Mouse (Mus musculus): ENCODE results near the gene Zfp28.
"Not testable (repeated sequence)": the region's sequence is repeated elsewhere in the genome, so short reads cannot be mapped to it uniquely, and the experiment has no call there.

Gene Zfp28

DNA sequence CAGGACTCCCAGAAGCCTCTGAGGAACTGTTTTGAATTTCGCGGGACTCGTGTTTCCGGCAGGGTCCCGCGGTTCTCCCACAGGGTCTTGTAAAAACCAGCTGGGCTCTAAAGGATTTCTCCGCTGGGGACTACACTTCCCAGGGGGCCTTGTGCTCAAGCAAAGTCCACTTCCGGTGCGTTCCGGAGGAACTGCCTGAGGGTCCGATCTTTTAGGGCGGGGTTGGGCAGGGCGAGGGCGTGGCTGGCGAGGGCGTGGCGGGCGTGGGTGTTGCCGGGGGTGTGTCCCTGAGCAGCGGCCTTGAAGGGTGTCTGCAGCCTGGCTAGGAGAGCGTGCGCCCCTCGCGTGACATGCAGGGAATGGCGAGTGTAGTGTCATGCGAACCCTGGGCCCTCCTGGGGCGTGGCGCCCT lies at the start of gene Zfp28:
TSS of gene Zfp28 (plus strand) at position 252 of the 412 bp plus-strand sequence.
- DNase-seq, result peak; percentile 93

DNA sequence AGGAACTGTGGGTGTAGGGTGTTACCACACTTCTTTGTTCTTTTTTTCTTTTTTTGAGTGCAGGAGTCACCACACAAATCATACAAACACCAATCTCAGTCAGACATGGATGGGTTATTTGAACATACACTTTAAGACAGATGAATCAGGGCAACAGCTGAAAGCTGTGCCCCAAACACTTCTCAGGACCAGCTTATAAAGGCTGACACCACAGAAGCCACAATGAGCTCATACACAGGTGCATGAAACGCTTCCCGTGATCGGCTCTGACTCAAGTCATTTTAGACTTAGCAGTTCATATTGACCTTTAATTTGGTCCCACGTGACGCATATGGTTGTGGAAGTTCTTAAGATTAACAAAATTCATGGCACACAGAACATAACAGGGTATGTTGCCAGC lies 43.2 kb upstream of the Zfp28 start:
- no peak for DNase-seq

DNA sequence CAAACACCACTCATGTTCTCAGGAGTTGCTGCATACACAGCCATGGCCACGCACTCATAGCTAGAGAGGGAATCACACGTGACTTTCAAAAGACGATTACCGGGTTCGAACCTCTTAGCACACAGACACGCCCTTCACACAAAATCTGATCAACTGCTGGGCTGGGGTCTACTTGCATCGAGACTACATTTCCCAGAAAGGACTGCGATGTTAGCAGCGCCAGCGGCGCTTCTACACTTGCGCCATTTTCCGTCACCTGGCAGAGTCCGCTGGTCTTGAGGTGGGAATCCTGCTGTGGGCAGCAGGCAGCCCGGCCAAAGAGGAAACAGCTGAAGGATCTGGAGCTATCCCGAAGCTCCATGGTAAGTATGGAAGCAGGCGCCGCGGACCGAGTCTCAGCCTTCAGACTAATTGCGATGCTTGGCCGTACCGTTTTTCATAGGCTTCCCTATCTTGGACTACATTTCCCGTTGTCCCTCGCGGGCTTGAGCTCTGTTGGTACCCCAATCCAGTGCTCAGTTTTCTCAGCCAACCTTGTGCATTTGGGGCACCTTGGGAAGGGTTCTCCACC lies 39.5 kb upstream of the Zfp28 start, which contains the start of gene Gm3854:
TSS of gene Gm3854 (plus strand) at position 259 of the 571 bp plus-strand sequence.
- DNase-seq, result peak; percentile 83

DNA sequence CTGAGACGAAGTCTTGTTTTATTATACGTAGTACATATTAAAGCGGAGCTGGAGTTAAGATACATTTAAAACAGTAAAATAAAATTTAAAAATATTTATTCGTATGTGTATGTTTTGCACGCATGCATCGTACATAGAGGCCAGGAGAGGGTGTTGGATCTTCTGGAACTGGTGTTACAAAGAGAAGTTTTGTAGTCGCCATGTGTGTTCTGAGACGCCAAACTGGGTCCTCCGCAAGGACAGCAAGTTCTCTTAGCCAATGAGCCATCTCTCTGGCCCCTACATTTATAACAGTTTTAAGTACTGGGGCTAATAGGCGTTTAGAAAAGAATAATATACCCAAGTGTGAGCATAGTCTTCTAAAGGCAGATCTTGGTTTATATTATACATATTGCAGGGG lies 39.0 kb upstream of the Zfp28 start:
- DNase-seq, result no peak

DNA sequence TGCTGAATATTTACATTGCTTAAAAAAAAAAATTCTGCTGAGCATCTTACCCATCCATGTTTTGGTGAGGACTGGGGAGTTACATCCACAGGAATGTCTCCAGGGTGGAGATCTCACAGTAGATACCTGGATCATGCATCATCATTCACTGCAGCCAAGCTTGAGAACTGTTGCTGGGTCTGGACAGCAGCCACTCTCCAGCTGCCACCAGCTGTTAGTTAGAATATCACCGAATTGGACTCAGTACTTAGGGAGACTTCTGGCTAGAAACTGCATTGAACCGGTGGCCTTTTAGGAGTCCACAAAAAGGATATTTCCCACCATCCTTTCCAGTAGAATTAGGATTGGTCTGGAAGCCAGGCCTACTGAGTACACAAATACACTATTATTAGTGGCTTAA lies 25.0 kb upstream of the Zfp28 start:
- no peak for DNase-seq

DNA sequence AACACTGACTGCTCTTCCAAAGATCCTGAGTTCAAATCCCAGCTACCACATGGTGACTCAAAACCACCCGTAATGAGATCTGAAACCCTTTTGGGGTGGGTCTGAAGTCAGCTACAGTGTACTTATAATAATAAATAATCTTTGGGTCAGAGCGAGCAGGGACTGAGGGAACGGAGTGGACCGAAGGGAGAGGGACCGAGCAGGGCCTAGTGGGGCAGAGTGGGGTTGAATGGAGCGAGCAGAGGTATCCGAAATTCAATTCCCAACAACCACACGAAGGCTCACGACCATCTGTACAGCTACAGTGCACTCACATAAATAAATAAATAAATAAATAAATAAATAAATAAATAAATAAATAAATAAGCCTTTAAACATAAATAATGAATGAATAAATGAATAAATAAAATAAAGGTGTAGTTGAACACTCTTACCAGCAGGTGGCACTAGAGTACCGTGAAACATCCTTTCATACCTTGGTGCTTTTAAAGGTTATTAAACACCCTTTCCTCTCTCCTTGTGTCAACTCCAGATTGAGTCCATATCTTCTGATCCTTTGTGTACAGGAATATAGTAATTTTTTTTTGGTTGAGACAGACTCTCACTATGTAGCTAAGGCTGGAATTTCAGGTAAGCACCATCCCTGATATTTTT lies 24.0 kb upstream of the Zfp28 start:
- DNase-seq, result no peak

DNA sequence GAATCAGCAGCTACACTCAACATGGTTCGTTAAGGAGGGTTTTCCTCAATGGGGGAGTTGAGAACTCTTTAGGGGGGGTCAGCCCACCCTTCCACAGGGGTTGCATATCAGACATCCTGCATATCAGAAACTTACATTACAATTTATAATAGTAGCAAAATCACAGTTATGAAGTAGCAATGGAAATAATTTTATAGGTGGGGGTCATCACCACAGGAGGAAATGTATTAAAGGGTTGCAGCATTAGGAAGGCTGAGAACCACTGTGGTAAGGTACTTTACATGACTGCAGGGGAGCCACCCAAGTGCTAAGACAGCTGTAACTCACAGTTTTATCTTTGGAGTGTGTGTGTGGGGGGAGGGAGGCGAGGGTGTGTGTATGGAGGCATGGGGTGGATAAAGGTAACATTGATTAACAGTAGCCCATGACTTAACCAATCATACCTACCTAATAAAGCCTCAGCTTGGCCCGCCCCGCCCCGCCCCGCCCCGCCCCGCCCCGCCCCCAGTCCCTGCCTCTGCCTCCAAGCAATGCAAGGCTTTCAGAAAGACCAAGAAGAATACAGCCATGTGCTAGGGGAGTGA lies 22.5 kb upstream of the Zfp28 start:
- DNase-seq, result no peak

DNA sequence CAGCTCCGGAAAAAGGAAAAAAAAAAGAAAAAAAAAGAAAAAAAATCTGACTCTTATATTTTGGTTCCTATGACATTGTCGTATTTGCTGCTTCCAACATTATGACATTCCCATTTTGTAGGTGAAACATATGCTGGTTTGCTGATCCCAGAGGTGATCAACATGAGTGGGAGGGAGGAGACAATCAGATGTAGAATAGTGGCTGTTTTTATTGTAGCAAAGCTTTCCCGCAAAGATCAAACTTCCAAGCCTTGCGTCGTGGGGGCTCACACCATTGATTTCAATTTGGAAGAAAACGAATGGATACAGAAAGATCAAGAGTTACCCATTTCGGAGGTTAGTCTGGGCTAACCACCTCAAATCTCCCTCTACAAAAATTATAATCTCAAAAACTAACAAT lies 21.3 kb upstream of the Zfp28 start:
- no peak for DNase-seq

DNA sequence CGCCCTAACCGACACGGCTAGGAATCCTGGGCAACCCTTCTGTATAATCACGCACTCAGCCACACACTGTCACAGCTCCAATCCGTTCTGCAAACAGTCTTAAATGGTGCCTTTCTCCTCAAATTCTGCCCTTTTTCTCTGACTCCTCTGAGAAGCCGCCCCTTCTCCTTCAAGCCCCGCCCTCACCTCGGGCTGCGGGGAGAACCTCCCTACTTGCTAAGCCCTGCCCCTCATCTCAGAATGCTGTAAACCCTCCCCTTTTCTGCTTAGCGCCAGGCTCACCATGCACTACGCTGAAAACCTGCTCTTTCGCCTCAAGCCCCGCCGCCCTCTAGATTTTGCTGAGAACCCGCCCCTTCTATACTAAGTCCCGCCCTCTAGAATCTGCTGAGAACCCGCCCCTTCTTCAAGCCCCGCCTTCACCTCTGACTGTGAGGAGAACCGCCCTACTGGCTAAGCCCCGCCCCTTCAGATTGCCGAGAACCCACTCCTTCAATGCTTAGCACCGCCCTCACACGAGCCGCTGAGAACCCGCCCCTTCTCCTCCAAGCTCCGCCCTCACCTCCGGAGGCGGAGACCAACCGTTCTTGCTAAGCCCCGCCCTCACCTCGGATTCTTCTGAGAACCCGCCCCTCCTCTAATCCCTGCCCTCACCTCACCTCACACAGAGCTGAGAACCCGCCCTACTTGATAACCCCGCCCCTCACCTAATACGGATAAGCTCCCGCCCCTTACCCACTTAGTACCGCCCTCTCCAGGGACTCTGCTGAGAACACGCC lies 20.6 kb upstream of the Zfp28 start:
- DNase-seq, result peak; percentile 99

DNA sequence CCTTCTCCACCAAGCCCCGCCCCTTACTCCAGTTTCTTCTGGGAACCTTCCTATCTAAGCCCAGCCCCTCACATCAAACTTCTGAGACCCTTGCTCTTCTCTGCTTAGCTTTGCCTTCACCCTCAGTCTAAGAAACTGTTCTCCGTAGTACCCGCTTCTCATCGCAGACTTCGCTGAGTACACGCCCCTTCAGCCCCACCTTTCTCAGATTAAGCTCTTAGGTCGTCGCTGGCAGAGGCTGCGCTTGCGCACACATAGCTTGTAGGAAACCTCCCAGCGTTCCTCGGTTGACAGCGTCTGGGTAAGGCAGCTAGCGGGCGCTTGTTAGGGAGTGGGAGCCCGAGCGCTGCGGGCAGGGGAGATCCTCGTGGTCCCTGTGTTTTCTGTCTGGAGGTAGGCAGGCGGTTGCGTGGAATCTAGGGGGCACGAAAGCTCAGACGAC lies 20.0 kb upstream of the Zfp28 start, which contains the start of gene Zfp78:
TSS of gene Zfp78 (plus strand) at position 234 of the 442 bp plus-strand sequence.
- peak; percentile 90 for DNase-seq

DNA sequence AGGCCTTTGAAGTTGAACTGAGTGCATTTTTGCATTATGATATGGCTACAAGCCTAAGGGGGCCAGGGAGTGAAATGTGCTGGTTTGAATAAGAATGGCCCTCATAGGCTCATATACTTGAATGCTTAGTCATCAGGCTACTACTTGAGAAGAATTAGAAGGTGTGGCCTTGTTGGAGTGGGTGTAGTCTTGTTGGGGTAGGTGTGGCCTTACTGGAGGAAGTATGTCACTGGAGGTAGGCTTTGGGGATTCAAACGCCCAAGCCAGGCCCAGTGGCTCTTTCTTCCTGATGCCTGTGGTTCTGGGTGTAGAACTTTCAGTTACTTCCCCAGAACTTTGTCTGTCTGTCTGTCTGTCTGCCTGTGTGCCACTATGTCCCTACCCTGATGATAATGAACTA lies 18.3 kb upstream of the Zfp28 start:
- no peak for DNase-seq

DNA sequence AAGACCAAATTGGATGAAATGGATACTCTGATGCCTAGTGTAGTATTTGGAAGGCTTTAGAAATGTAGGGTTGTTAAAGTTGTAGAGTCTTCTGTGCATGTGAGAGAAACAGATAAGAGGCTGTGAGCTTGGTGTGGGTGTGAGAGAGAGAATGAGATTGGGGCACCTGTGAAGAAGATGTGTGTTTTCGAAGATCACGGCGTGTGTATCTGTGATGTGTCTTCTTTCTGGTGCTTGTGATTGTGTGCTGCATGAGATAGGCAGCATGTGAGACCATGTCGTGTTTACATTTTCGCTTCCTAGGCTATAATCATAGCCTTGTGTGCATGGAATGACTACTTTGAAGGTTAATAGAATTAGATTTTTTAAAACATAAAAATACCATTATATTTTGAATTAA lies 15.9 kb upstream of the Zfp28 start:
- DNase-seq, result no peak

DNA sequence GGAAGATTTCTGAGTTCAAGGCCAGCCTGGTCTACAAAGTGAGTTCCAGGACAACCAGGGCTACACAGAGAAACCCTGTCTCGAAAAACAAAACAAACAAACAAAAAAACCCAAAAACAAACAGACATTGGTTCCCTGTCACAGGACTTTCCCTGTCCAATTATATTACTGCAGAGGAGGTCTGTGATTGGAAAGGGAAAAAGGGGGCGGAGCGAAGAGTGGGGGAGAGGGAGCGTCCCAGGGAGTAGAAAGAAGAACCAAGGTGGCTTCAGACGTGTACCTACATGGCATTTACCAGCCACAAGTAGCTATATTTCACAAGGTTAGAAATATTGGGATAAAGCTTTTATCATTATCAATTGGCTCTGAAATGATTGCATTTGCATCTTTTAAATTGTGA lies 14.9 kb upstream of the Zfp28 start:
- DNase-seq, result not testable (repeated sequence)

DNA sequence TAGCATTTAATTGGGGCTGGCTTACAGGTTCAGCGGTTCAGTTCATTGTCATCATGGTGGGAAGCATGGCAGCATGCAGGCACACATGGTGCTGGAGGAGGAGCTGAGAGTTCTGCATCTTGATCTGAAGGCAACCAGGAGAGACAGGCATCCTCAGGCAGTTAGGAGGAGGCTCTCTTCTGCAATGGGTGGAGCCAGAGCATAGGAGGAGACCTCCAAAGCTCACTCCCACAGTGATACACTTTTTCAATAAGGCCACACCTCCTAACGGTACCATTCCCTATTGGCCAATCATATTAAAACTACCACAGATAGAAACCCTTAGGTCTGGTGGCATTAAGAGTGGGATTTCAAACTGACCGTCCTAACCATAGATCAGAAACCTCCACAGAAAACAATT lies 13.6 kb upstream of the Zfp28 start:
- no peak for DNase-seq

DNA sequence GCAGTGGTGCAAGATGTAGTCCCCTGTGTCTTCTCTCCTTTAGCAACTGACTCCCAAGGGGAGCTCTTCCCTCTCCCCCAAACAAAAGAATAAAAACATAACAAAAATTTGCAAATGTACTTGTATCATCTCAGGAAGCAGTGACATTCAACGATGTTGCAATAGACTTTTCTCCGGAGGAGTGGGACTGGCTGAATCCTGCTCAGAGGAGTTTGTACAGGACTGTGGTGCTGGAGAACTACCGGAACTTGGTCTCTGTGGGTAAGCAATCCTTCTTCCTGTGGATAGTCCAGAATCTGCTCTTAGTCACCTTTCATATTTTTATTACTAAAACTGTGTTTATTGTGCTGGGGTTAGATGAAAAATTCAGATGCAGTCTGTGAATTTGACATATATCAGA lies 10.1 kb upstream of the Zfp28 start:
- no peak for DNase-seq

DNA sequence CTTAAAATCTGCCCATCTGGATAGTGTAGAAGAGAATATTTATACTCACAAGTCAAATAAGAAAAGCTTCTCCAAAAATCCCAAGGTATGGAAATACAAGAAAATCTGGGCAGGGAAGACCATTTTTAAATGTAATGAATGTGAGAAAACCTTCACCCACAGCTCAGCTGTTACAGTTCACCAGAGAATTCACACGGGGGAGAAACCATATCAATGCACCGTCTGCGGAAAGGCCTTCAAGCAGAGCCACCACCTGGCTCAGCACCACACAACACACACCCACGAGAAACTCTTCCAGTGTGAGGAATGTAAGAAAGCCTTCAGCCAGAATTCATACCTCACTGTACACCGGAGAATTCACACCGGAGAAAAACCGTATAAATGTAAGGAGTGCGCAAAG lies 4.7 kb upstream of the Zfp28 start:
- DNase-seq, result peak; percentile 81

DNA sequence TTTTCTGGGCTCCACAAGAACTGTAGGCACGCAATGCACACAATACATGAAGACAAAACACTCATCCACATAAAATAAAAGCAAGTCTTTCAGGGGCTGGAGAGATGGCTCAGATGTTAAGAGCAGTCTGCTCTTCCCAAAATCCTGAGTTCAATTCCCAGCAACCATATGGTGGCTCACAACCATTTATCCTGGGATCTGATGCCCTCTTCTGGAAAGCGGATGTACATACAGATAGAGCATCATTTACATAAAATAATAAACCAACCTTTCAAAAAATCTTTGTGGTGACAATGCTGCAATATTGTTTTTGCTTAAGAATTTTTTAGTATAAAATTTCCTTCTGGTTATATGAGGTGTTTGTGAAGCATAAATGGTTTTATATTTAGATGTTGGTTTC lies 1.7 kb upstream of the Zfp28 start:
- DNase-seq, result no peak

DNA sequence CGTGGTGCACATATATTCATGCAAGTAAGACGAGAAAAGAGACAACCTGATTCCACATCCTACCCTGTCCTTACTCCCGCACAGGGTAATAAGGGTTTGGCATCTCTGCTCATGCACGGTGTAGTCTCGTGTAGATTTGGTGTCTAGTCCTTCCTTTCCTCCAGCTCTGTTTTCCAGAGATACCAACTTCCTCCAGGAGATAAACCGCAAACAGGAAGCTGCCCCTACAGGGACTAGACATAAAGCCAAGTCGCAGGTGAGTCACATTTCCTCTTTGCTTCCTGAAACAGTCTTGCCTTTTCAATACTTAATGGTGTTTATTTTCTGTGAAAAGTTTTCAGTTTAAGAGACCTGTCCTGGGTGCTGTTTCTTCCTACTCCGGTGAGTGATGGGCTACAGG lies 916 bp downstream of the Zfp28 start:
- no peak for DNase-seq

DNA sequence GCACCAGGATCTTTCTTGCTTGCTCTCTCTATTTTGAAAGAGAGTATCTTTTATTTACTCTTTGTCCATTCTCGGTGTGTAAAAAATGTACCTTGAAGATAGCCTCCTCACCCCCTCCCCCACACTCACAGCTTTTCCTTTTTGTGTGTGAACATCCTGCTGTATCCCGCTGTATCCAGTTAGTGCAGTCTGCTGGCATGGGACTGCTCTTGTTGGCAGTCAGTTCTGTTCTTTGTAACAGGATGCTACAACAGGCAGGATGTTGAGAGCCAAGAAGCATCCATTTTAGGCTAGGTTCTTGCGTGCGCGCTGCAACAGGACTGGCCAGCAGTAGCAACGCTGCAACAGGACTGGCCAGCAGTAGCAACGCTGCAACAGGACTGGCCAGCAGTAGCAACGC lies 3.9 kb downstream of the Zfp28 start:
- DNase-seq, result peak; percentile 83

DNA sequence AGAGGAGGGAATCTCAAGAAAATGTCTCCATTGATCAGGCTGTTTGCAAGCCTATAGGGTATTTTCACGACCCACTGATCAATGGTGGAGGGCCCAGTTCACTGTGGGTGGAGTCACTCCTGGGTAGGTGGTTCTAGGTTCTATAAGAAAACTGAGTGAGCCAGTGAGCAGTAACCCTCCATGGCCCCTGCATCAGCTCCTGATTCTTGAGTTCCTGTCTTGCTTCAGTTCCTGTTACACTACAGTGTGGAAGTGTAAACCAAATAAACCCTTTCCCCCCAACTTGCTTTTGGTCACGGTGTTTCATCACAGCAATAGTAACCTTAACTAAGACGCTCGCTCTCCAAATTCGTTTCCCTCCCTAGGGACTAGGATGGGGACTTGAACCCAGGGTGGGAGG lies 5.9 kb downstream of the Zfp28 start:
- no peak for DNase-seq

DNA sequence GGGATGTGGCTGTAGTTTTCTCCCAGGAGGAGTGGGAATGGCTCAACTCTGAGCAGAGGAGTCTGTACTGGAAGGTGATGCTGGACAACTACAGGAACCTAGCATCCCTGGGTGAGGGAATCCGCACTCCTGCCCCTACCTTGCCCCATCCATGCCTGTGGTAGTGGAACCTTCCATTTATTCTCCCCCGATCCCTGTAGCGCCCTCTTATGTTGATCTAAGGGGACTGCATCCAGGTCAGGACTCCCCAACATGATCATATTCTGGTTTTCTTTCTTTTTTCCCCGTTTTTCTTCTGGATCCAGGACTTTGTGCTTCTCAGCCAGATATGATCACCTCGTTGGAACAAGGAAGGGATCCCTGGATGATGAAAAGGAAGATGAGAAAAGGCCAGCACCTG lies 6.4 kb downstream of the Zfp28 start:
- no peak for DNase-seq

DNA sequence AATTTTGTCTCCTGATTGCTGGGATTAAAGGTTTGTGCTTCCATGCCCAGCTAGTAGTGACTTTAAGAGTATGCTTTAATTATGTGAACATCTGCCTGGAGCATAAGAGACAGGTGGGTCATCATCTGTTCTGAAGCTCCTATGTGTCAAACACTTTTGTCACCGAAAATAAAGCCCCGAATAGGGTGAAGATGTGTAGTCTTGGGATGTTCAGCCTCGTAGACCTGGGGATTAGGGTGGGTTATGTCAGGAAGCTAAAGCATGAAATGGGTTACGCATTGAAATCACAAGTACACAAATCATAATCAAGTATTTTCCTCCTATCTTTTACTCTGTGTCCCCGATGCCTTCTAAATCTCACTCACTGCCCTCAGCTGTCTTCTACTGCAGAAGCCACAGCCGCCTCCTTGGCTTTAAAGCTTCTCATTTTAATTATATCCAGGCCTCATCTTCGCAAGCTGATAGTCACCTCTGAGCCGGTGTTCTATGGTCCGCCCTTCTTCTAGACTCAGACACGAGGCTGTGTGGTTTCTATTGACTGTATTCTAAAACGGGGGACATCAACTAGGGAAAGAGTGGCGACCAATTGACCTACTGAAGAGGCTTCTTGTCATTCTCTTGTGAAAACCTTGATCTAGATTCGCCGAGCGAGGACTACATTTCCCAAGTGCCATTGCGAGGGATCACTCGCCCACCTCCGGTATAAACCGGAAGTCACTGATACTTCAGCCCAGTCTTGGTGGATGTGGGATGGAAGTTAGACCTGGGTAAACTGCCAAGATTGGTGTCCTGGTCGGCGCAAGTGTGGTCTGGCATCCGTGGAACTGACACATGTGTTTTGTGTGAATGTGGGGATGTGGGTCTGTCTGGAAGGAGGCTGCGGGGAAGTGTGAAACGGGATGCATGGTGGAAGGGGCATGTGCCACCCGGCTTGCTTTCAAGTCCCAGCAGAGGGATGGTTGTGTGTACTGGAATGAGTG lies 15.2 kb downstream of the Zfp28 start, which contains the start of gene Smim17:
TSS of gene Smim17 (plus strand) at position 720 of the 980 bp plus-strand sequence.
- peak; percentile 72 for DNase-seq
